Mouse (Mus musculus) hindbrain, postnatal 0 days (tissue): ENCODE measurements around the gene Rtca. TPM values are rescaled to one million over a fixed set of nuclear protein-coding genes. Genes with fewer than 3 reads are reported as not detected.

ENCODE experiments used
- ATAC-seq: fragments of 200-750 bp; cut with Nextera tagmentation; 2 replicates; pipeline ENCODE4 v1.8.0; 2017; ENCODE audit warnings: mild to moderate bottlenecking, moderate TSS enrichment, moderate library complexity
- DNase-seq: peaks from one replicate; pipeline ENCODE4 v3.0.0-alpha.2; 2015; ENCODE audit warnings: low spot score
- H3K27ac ChIP-seq: fragments of 300-500 bp; sonication (generic); 2 replicates; pipeline ENCODE4 v1.5.1; 2014; ENCODE audit warnings: mild to moderate bottlenecking
- H3K27me3 ChIP-seq: fragments of 300-500 bp; sonication (generic); 2 replicates; pipeline ENCODE4 v1.6.1; 2014; ENCODE audit warnings: low read length, mixed read lengths; ENCODE audit not compliant: insufficient read depth
- H3K36me3 ChIP-seq: fragments of 300-500 bp; sonication (generic); 2 replicates; pipeline ENCODE4 v1.6.1; 2014; ENCODE audit warnings: low read length, mixed read lengths; ENCODE audit not compliant: insufficient read depth
- H3K4me1 ChIP-seq: fragments of 300-500 bp; sonication (generic); 2 replicates; pipeline ENCODE4 v1.6.1; 2014; ENCODE audit warnings: antibody characterized with exemption, low read length, mixed read lengths; ENCODE audit not compliant: insufficient read depth
- H3K4me2 ChIP-seq: fragments of 300-500 bp; sonication (generic); 2 replicates; pipeline ENCODE4 v1.6.1; 2014; ENCODE audit warnings: low read depth, mild to moderate bottlenecking, low read length, moderate library complexity, mixed read lengths
- H3K4me3 ChIP-seq: fragments of 300-500 bp; sonication (generic); 2 replicates; pipeline ENCODE4 v1.5.1; 2014; ENCODE audit warnings: low read length
- H3K9ac ChIP-seq: fragments of 300-500 bp; sonication (generic); replicated peaks from 2 replicates; pipeline ENCODE4 v1.6.1; 2014; ENCODE audit warnings: mild to moderate bottlenecking, low read length, moderate library complexity, mixed read lengths
- H3K9me3 ChIP-seq: fragments of 300-500 bp; sonication (generic); 2 replicates; pipeline ENCODE4 v1.6.1; 2016; ENCODE audit warnings: low read length, mixed read lengths
- CTCF ChIP-seq: IDR thresholded peaks from 2 replicates; pipeline ENCODE4 v1.5.1; 2016; ENCODE audit warnings: antibody characterized with exemption, control low read depth, low read depth
- WGBS: fragments of 180-500 bp; shearing (Covaris S2); extraction: QIAGEN DNeasy Blood & Tissue Kit; methylation state at CpG from one replicate; pipeline ENCODE4 v1.1.7; 2014; 5-methylcytosine and 5-hydroxymethylcytosine counted together
- polyA plus RNA-seq: library from polyadenylated mRNA; unstranded; fragments of >200 nt; fragmentation: Nextera tagmentation; extraction: Ambion mirVana; gene quantifications from 2 replicates; pipeline ENCODE4 v1.2.1, GENCODE M21; 2015
- total RNA-seq: library from RNA; depleted of rRNA; stranded (reverse); fragments of >200 nt; gene quantifications from 2 replicates; pipeline ENCODE4 v1.2.3, GENCODE M21; 2014

The Rtca gene
- total and polyA plus RNA-seq, 2 experiments from 2014 or later, result 77.8 to 132 TPM

- no peaks in the 10 kb centered on the region for H3K27me3 ChIP-seq
- WGBS, result 84% methylated on average over 7 of the region's 7 CpGs
- no peak for TF ChIP-seq CTCF
- no peak for ATAC-seq
- H3K4me3 ChIP-seq, result no peak overlapping the region
- no peaks in the 10 kb centered on the region for H3K4me1 ChIP-seq
- no peaks in the 10 kb centered on the region for H3K36me3 ChIP-seq
- H3K4me2 ChIP-seq, result no peak overlapping the region
- DNase-seq, result no peak
- no peaks in the 10 kb centered on the region for H3K9me3 ChIP-seq
- no peak overlapping the region for H3K27ac ChIP-seq
- H3K9ac ChIP-seq, result no peak overlapping the region
Measured at GRCm38 (mm10) chr3:116477351-116477750, 30.7 kb downstream of the Rtca start.

GRCm38 (mm10) chr3:116476686-116477298, 31.2 kb downstream of the Rtca start:
- Histone ChIP-seq H3K9me3 (no peaks in the 10 kb centered on the region), H3K27ac (no peak overlapping the region), H3K4me2 (no peak overlapping the region), H3K4me1 (no peaks in the 10 kb centered on the region), H3K36me3 (no peaks in the 10 kb centered on the region), H3K9ac (no peak overlapping the region), H3K4me3 (no peak overlapping the region), H3K27me3 (no peaks in the 10 kb centered on the region)
- 61% methylated on average over 5 of the region's 5 CpGs for WGBS
- no peak for ATAC-seq
- no peak for TF ChIP-seq CTCF
- DNase-seq, result no peak

GRCm38 (mm10) chr3:116474602-116475001, 33.4 kb downstream of the Rtca start:
- H3K27me3 ChIP-seq, result no peaks in the 10 kb centered on the region
- H3K9me3 ChIP-seq, result no peaks in the 10 kb centered on the region
- WGBS, result 72% methylated on average over 11 of the region's 11 CpGs

GRCm38 (mm10) chr3:116465709-116466108, 42.3 kb downstream of the Rtca start:
- no peaks in the 10 kb centered on the region for H3K27me3 ChIP-seq
- no peaks in the 10 kb centered on the region for H3K36me3 ChIP-seq
- ATAC-seq, result no peak
- H3K4me2 ChIP-seq, result no peak overlapping the region
- WGBS, result 90% methylated on average over 12 of the region's 12 CpGs
- no peak overlapping the region for H3K4me3 ChIP-seq
- no peaks in the 10 kb centered on the region for H3K9me3 ChIP-seq
- H3K27ac ChIP-seq, result no peak overlapping the region
- no peak for DNase-seq
- H3K9ac ChIP-seq, result no peak overlapping the region
- TF ChIP-seq CTCF, result no peak
- H3K4me1 ChIP-seq, result no peaks in the 10 kb centered on the region

More at GRCm38 (mm10) chr3:116474602-116475001, 33.4 kb downstream of the Rtca start:
- Histone ChIP-seq H3K9ac (no peak overlapping the region), H3K36me3 (no peaks in the 10 kb centered on the region), H3K27ac (no peak overlapping the region), H3K4me3 (no peak overlapping the region), H3K4me2 (no peak overlapping the region), H3K4me1 (no peaks in the 10 kb centered on the region)
- no peak for TF ChIP-seq CTCF
- DNase-seq (no peak), ATAC-seq (no peak)

- no peak overlapping the region for H3K27ac ChIP-seq
- no peaks in the 10 kb centered on the region for H3K9me3 ChIP-seq
- no peak overlapping the region for H3K9ac ChIP-seq
- H3K36me3 ChIP-seq, result no peaks in the 10 kb centered on the region
- TF ChIP-seq CTCF, result no peak
- 53% methylated on average over 2 of the region's 2 CpGs for WGBS
- H3K4me3 ChIP-seq, result no peak overlapping the region
- ATAC-seq (no peak), DNase-seq (no peak)
- H3K27me3 ChIP-seq, result no peaks in the 10 kb centered on the region
- H3K4me1 ChIP-seq, result no peaks in the 10 kb centered on the region
- H3K4me2 ChIP-seq, result no peak overlapping the region
Measured at GRCm38 (mm10) chr3:116464318-116464717, 43.7 kb downstream of the Rtca start.

- Histone ChIP-seq H3K36me3 (no peaks in the 10 kb centered on the region), H3K27me3 (no peaks in the 10 kb centered on the region), H3K4me1 (no peaks in the 10 kb centered on the region), H3K9ac (no peak overlapping the region), H3K27ac (no peak overlapping the region), H3K9me3 (no peaks in the 10 kb centered on the region), H3K4me2 (no peak overlapping the region), H3K4me3 (no peak overlapping the region)
- TF ChIP-seq CTCF, result no peak
- no peak for DNase-seq
- WGBS, result 79% methylated on average over 4 of the region's 4 CpGs
- ATAC-seq, result no peak
Measured at GRCm38 (mm10) chr3:116461053-116461452, 47.0 kb downstream of the Rtca start.

GRCm38 (mm10) chr3:116454529-116454928, 53.5 kb downstream of the Rtca start:
- Histone ChIP-seq H3K9me3 (no peaks in the 10 kb centered on the region), H3K9ac (no peak overlapping the region), H3K27ac (no peak overlapping the region), H3K27me3 (no peaks in the 10 kb centered on the region), H3K4me2 (no peak overlapping the region), H3K36me3 (no peaks in the 10 kb centered on the region), H3K4me3 (no peak overlapping the region), H3K4me1 (no peaks in the 10 kb centered on the region)
- 79% methylated on average over 1 of the region's 1 CpGs for WGBS
- DNase-seq (no peak), ATAC-seq (no peak)
- TF ChIP-seq CTCF, result no peak
